Mouse (Mus musculus): ENCODE measurements around the gene Wwc1. TPM values are rescaled to one million over a fixed set of nuclear protein-coding genes. Genes with fewer than 3 reads are reported as not detected.

The Wwc1 gene
- polyA plus RNA-seq, 1 experiment from 2014 or later, result 5.0 TPM

- Histone ChIP-seq H3K27ac (ENCODE audit: low read length) (no peak overlapping the region), H3K4me3 (replicated peaks; ENCODE audit: low read length) (no peak overlapping the region), H3K27me3 (ENCODE audit: control insufficient read depth, insufficient read depth, low read length) (peaks cover 9% of the 10 kb centered on the region), H3K4me2 (ENCODE audit: low read depth, low read length) (no peak overlapping the region), H3K4me1 (ENCODE audit: control insufficient read depth, insufficient read depth, low read length) (peaks cover 9% of the 10 kb centered on the region; the same call in 1 of the 2 replicates), H3K9ac (ENCODE audit: low read length) (no peak overlapping the region), H3K36me3 (ENCODE audit: control insufficient read depth, insufficient read depth, low read length) (no peaks in the 10 kb centered on the region), H3K9me3 (replicated peaks; ENCODE audit: control insufficient read depth, low read length) (no peaks in the 10 kb centered on the region)
- WGBS, result 62% methylated on average over 6 of the region's 6 CpGs
- ATAC-seq (ENCODE audit: insufficient read depth, low FRiP score), result no peak
These were observed 3.2 kb downstream of the Wwc1 start for GRCm38 (mm10) chr11:35977096-35977495.

- H3K4me1 ChIP-seq (ENCODE audit: control insufficient read depth, insufficient read depth, low read length), result peaks cover 13% of the 10 kb centered on the region; the same call in 1 of the 2 replicates
- H3K27ac ChIP-seq (ENCODE audit: low read length), result no peak overlapping the region
- H3K4me2 ChIP-seq (ENCODE audit: low read depth, low read length), result no peak overlapping the region
- H3K9ac ChIP-seq (ENCODE audit: low read length), result no peak overlapping the region
- peaks cover 9% of the 10 kb centered on the region for H3K27me3 ChIP-seq (ENCODE audit: control insufficient read depth, insufficient read depth, low read length)
- no peaks in the 10 kb centered on the region for H3K36me3 ChIP-seq (ENCODE audit: control insufficient read depth, insufficient read depth, low read length)
- H3K4me3 ChIP-seq (replicated peaks; ENCODE audit: low read length), result no peak overlapping the region
- WGBS, result 68% methylated on average over 6 of the region's 6 CpGs
- ATAC-seq (ENCODE audit: insufficient read depth, low FRiP score), result no peak
- H3K9me3 ChIP-seq (replicated peaks; ENCODE audit: control insufficient read depth, low read length), result no peaks in the 10 kb centered on the region
These were observed 3.8 kb downstream of the Wwc1 start for GRCm38 (mm10) chr11:35976482-35976881.

GRCm38 (mm10) chr11:35974632-35975450 lies 5.5 kb downstream of the Wwc1 start:
- H3K4me1 ChIP-seq (ENCODE audit: control insufficient read depth, insufficient read depth, low read length), result peaks cover 16% of the 10 kb centered on the region; the same call in 1 of the 2 replicates
- 75% methylated on average over 6 of the region's 6 CpGs for WGBS
- H3K4me2 ChIP-seq (ENCODE audit: low read depth, low read length), result no peak overlapping the region
- H3K9ac ChIP-seq (ENCODE audit: low read length), result no peak overlapping the region
- no peak for ATAC-seq (ENCODE audit: insufficient read depth, low FRiP score)
- H3K9me3 ChIP-seq (replicated peaks; ENCODE audit: control insufficient read depth, low read length), result no peaks in the 10 kb centered on the region
- no peak overlapping the region for H3K27ac ChIP-seq (ENCODE audit: low read length)
- no peaks in the 10 kb centered on the region for H3K36me3 ChIP-seq (ENCODE audit: control insufficient read depth, insufficient read depth, low read length)
- H3K4me3 ChIP-seq (replicated peaks; ENCODE audit: low read length), result no peak overlapping the region
- H3K27me3 ChIP-seq (ENCODE audit: control insufficient read depth, insufficient read depth, low read length), result peaks cover 9% of the 10 kb centered on the region

GRCm38 (mm10) chr11:35973135-35973534 lies 7.2 kb downstream of the Wwc1 start:
- Histone ChIP-seq H3K9me3 (replicated peaks; ENCODE audit: control insufficient read depth, low read length) (no peaks in the 10 kb centered on the region), H3K4me1 (ENCODE audit: control insufficient read depth, insufficient read depth, low read length) (peaks cover 10% of the 10 kb centered on the region; the same call in 1 of the 2 replicates), H3K9ac (ENCODE audit: low read length) (no peak overlapping the region), H3K27ac (ENCODE audit: low read length) (no peak overlapping the region), H3K4me2 (ENCODE audit: low read depth, low read length) (no peak overlapping the region), H3K4me3 (replicated peaks; ENCODE audit: low read length) (no peak overlapping the region), H3K27me3 (ENCODE audit: control insufficient read depth, insufficient read depth, low read length) (no peaks in the 10 kb centered on the region), H3K36me3 (ENCODE audit: control insufficient read depth, insufficient read depth, low read length) (no peaks in the 10 kb centered on the region)
- 40% methylated on average over 7 of the region's 7 CpGs for WGBS
- ATAC-seq (ENCODE audit: insufficient read depth, low FRiP score), result no peak

GRCm38 (mm10) chr11:35972270-35972931 lies 7.9 kb downstream of the Wwc1 start:
- Histone ChIP-seq H3K4me1 (ENCODE audit: control insufficient read depth, insufficient read depth, low read length) (peaks cover 10% of the 10 kb centered on the region; the same call in 1 of the 2 replicates), H3K4me2 (ENCODE audit: low read depth, low read length) (0 out of 2 replicates have a peak overlapping the region, but pooled peaks have one; percentile 9), H3K9me3 (replicated peaks; ENCODE audit: control insufficient read depth, low read length) (no peaks in the 10 kb centered on the region), H3K36me3 (ENCODE audit: control insufficient read depth, insufficient read depth, low read length) (no peaks in the 10 kb centered on the region), H3K27ac (ENCODE audit: low read length) (peak overlapping the region; percentile 69), H3K9ac (ENCODE audit: low read length) (no peak overlapping the region), H3K4me3 (replicated peaks; ENCODE audit: low read length) (no peak overlapping the region), H3K27me3 (ENCODE audit: control insufficient read depth, insufficient read depth, low read length) (no peaks in the 10 kb centered on the region)
- 19% methylated on average over 6 of the region's 6 CpGs for WGBS
- ATAC-seq (ENCODE audit: insufficient read depth, low FRiP score), result no peak

GRCm38 (mm10) chr11:35970806-35971705 lies 9.3 kb downstream of the Wwc1 start:
- Histone ChIP-seq H3K4me1 (ENCODE audit: control insufficient read depth, insufficient read depth, low read length) (peaks cover 8% of the 10 kb centered on the region; the same call in 1 of the 2 replicates), H3K36me3 (ENCODE audit: control insufficient read depth, insufficient read depth, low read length) (no peaks in the 10 kb centered on the region), H3K27me3 (ENCODE audit: control insufficient read depth, insufficient read depth, low read length) (no peaks in the 10 kb centered on the region), H3K9ac (ENCODE audit: low read length) (no peak overlapping the region), H3K27ac (ENCODE audit: low read length) (peak overlapping the region; percentile 69), H3K4me2 (ENCODE audit: low read depth, low read length) (peak overlapping the region; percentile 20; the same call in 1 of the 2 replicates), H3K4me3 (replicated peaks; ENCODE audit: low read length) (no peak overlapping the region), H3K9me3 (replicated peaks; ENCODE audit: control insufficient read depth, low read length) (no peaks in the 10 kb centered on the region)
- WGBS, result 65% methylated on average over 19 of the region's 19 CpGs
- ATAC-seq (ENCODE audit: insufficient read depth, low FRiP score), result peak; percentile 71

- Histone ChIP-seq H3K27ac (ENCODE audit: low read length) (no peak overlapping the region), H3K9me3 (replicated peaks; ENCODE audit: control insufficient read depth, low read length) (no peaks in the 10 kb centered on the region), H3K36me3 (ENCODE audit: control insufficient read depth, insufficient read depth, low read length) (no peaks in the 10 kb centered on the region), H3K27me3 (ENCODE audit: control insufficient read depth, insufficient read depth, low read length) (no peaks in the 10 kb centered on the region), H3K4me1 (ENCODE audit: control insufficient read depth, insufficient read depth, low read length) (peaks cover 13% of the 10 kb centered on the region; the same call in 1 of the 2 replicates), H3K4me2 (ENCODE audit: low read depth, low read length) (no peak overlapping the region), H3K9ac (ENCODE audit: low read length) (no peak overlapping the region), H3K4me3 (replicated peaks; ENCODE audit: low read length) (no peak overlapping the region)
- WGBS, result 86% methylated on average over 10 of the region's 10 CpGs
- ATAC-seq (ENCODE audit: insufficient read depth, low FRiP score), result no peak
These were observed 12.0 kb downstream of the Wwc1 start for GRCm38 (mm10) chr11:35968291-35968690.

- peak overlapping the region; percentile 78 for H3K27ac ChIP-seq (ENCODE audit: low read length)
- 68% methylated on average over 9 of the region's 9 CpGs for WGBS
These were observed 16.3 kb downstream of the Wwc1 start for GRCm38 (mm10) chr11:35963981-35964549.

More at GRCm38 (mm10) chr11:35963981-35964549, 16.3 kb downstream of the Wwc1 start:
- peak overlapping the region; percentile 21; the same call in 1 of the 2 replicates for H3K9ac ChIP-seq (ENCODE audit: low read length)
- peaks cover 6% of the 10 kb centered on the region; the same call in 1 of the 2 replicates for H3K4me1 ChIP-seq (ENCODE audit: control insufficient read depth, insufficient read depth, low read length)
- H3K27me3 ChIP-seq (ENCODE audit: control insufficient read depth, insufficient read depth, low read length), result no peaks in the 10 kb centered on the region
- H3K4me3 ChIP-seq (replicated peaks; ENCODE audit: low read length), result no peak overlapping the region
- no peaks in the 10 kb centered on the region for H3K9me3 ChIP-seq (replicated peaks; ENCODE audit: control insufficient read depth, low read length)
- no peaks in the 10 kb centered on the region for H3K36me3 ChIP-seq (ENCODE audit: control insufficient read depth, insufficient read depth, low read length)
- peak; percentile 64; the same call in 1 of the 2 replicates for ATAC-seq (ENCODE audit: insufficient read depth, low FRiP score)
- H3K4me2 ChIP-seq (ENCODE audit: low read depth, low read length), result no peak overlapping the region
